Mouse (Mus musculus) spleen, adult 18-20 months (tissue): ENCODE results near the gene Barhl2.

Experiments used
- DNase-seq, 2 experiments: peaks; one replicate each; pipeline ENCODE4 v3.0.0; 2022; ENCODE audit warnings: mixed read lengths in 2 of 2

The Barhl2 gene

GRCm38 (mm10) chr5:106457986-106458476 lies at the start of gene Barhl2:
Gene Barhl2 (minus strand): TSS chr5:106458166.
- no peak for DNase-seq

GRCm38 (mm10) chr5:106506061-106506460 lies 48.1 kb upstream of the Barhl2 start:
- DNase-seq: no peak

GRCm38 (mm10) chr5:106502684-106503545 lies 44.9 kb upstream of the Barhl2 start:
- DNase-seq: no peak

GRCm38 (mm10) chr5:106502271-106502670 lies 44.3 kb upstream of the Barhl2 start:
- DNase-seq: no peak

- DNase-seq: no peak
Observed at GRCm38 (mm10) chr5:106491771-106492170, 33.8 kb upstream of the Barhl2 start.

- DNase-seq: no peak
Observed at GRCm38 (mm10) chr5:106472105-106472500, 14.1 kb upstream of the Barhl2 start.

- DNase-seq: no peak
Observed at GRCm38 (mm10) chr5:106471235-106472104, 13.5 kb upstream of the Barhl2 start.

- DNase-seq: no peak
Observed at GRCm38 (mm10) chr5:106465129-106465790, 7.3 kb upstream of the Barhl2 start.

GRCm38 (mm10) chr5:106464336-106465128 lies 6.6 kb upstream of the Barhl2 start:
- no peak for DNase-seq

- DNase-seq: no peak
Observed at GRCm38 (mm10) chr5:106463661-106464191, 5.8 kb upstream of the Barhl2 start.

GRCm38 (mm10) chr5:106461913-106462312 lies 3.9 kb upstream of the Barhl2 start:
- DNase-seq: no peak

- no peak for DNase-seq
Observed at GRCm38 (mm10) chr5:106461431-106461830, 3.5 kb upstream of the Barhl2 start.

GRCm38 (mm10) chr5:106460535-106460934 lies 2.6 kb upstream of the Barhl2 start:
- DNase-seq: no peak

- no peak for DNase-seq
Observed at GRCm38 (mm10) chr5:106460001-106460511, 2.1 kb upstream of the Barhl2 start.

- DNase-seq: no peak
Observed at GRCm38 (mm10) chr5:106459120-106459641, 1.2 kb upstream of the Barhl2 start.

GRCm38 (mm10) chr5:106458477-106459119 lies 632 bp upstream of the Barhl2 start:
- no peak for DNase-seq

- DNase-seq: no peak
Observed at GRCm38 (mm10) chr5:106457111-106457925, 648 bp downstream of the Barhl2 start.

- DNase-seq: no peak
Observed at GRCm38 (mm10) chr5:106455984-106456383, 2.0 kb downstream of the Barhl2 start.

- no peak for DNase-seq
Observed at GRCm38 (mm10) chr5:106455106-106455920, 2.7 kb downstream of the Barhl2 start.
